Comparison of ENCODE assay signal across 8 mouse cellular contexts in the genomic region with DNA sequence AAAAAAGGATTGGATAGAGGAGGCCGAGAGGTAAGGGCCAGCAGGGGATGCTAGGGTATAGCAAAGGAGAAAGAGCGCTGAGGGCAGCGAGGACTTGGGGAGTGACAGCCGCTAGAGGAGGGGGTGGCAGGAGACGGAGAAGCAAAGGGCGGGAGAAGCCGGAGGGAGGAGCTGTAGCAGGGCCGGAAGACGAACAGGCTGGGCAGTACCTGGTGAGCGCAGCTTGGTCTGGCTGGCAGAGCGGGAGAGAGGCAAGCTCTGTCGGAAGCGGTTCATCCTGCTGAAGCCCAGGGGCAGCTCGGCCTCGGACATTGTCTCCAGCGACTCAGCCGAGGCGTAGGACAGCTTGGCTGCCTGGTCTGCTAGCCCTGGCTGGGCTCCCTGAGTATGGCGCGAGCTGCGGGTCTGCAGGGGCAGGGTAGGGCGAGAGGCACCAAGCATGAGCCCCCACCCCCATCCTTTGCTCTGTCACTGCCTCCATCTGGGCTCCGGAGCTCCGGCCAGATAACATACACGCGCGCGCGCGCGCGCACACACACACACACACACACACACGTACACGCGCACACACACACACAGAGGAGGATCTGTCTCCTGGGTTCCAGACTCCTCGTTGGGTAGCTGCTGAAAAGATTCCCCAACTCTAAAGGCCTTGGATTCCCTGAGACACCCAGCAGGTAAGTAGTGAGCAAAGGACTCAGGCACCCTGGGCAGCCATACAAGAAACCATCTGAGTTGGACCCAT. TPM values are rescaled to one million over a fixed set of nuclear protein-coding genes. Genes with fewer than 3 reads are reported as not detected.
A peak's percentile ranks its signal among the peaks of the same experiment; 100 is the strongest.
DNase-seq lines count a peak whose midpoint lies in the region; ATAC-seq and TF ChIP-seq lines count a peak whose summit lies in the region.

No protein-coding gene starts in this region.

- H3K9ac ChIP-seq in embryonic facial prominence, embryonic 11.5 days (replicated peaks; ENCODE audit: low read length): peak overlapping the region; percentile 55
- peak overlapping the region; percentile 59 for H3K9ac ChIP-seq in intestine, embryonic 16.5 days (ENCODE audit: low read depth, low read length)
- H3K9ac ChIP-seq in midbrain, postnatal 0 days (replicated peaks; ENCODE audit: low read length, poor library complexity, severe bottlenecking): no peak overlapping the region

- no peak overlapping the region for H3K27ac ChIP-seq in kidney, adult 2 months (ENCODE audit: insufficient read depth, low read depth, low read length)
- H3K27ac ChIP-seq in embryonic facial prominence, embryonic 11.5 days (replicated peaks; ENCODE audit: low read depth, low read length): no peak overlapping the region
- H3K27ac ChIP-seq in intestine, embryonic 16.5 days (ENCODE audit: low read length): no peak overlapping the region
- H3K27ac ChIP-seq in midbrain, postnatal 0 days (ENCODE audit: low read depth, low read length): no peak overlapping the region; the same call in 1 of the 2 replicates

- peak; percentile 36 for DNase-seq in kidney, adult 2 months
- no peak for DNase-seq in kidney, adult 18-20 months
- peak; percentile 16 for DNase-seq in NIH3T3 (ENCODE audit: low read depth)
- DNase-seq in embryonic facial prominence, embryonic 11.5 days (ENCODE audit: low spot score): peak; percentile 69
- DNase-seq in midbrain, postnatal 0 days (ENCODE audit: low spot score): peak; percentile 72
- DNase-seq in testis, postnatal 10 days (ENCODE audit: low spot score): no peak
- no peak for DNase-seq in frontal cortex, adult 2 months (ENCODE audit: extremely low spot score in 1 of 2, low spot score in 1 of 2)

- peak; percentile 32; the same call in 1 of the 2 replicates for TF ChIP-seq CTCF in kidney, adult 2 months (conservative IDR thresholded peaks at IDR 0.05; ENCODE audit: insufficient read depth, insufficient read length, low read depth, low read length)
- TF ChIP-seq CTCF in midbrain, postnatal 0 days (IDR thresholded peaks at IDR 0.05): peak; percentile 41

- no peaks in the 10 kb centered on the region for H3K9me3 ChIP-seq in embryonic facial prominence, embryonic 11.5 days (replicated peaks; ENCODE audit: control insufficient read depth, low read length)
- H3K9me3 ChIP-seq in intestine, embryonic 16.5 days (ENCODE audit: control insufficient read depth, low read length): no peaks in the 10 kb centered on the region
- no peaks in the 10 kb centered on the region for H3K9me3 ChIP-seq in midbrain, postnatal 0 days (ENCODE audit: low read length)

- no peak for TF ChIP-seq POLR2A in kidney, adult 2 months (IDR thresholded peaks at IDR 0.05; ENCODE audit: low read depth, low read length)

- H3K27me3 ChIP-seq in kidney, adult 2 months (replicated peaks; ENCODE audit: control insufficient read depth, insufficient read depth, low read length): no peaks in the 10 kb centered on the region
- H3K27me3 ChIP-seq in embryonic facial prominence, embryonic 11.5 days (ENCODE audit: control insufficient read depth, insufficient read depth, low read length): peaks cover 60% of the 10 kb centered on the region
- H3K27me3 ChIP-seq in intestine, embryonic 16.5 days (replicated peaks; ENCODE audit: control insufficient read depth, insufficient read depth, low read length): peaks cover 60% of the 10 kb centered on the region
- H3K27me3 ChIP-seq in midbrain, postnatal 0 days (ENCODE audit: insufficient read depth, low read length): peaks cover 16% of the 10 kb centered on the region; the same call in 1 of the 2 replicates

- peak overlapping the region; percentile 27 for H3K4me3 ChIP-seq in kidney, adult 2 months (ENCODE audit: insufficient read depth, low read depth, low read length)
- peak overlapping the region; percentile 43 for H3K4me3 ChIP-seq in embryonic facial prominence, embryonic 11.5 days (ENCODE audit: low read depth, low read length)
- H3K4me3 ChIP-seq in intestine, embryonic 16.5 days (ENCODE audit: low read length): peak overlapping the region; percentile 46
- no peak overlapping the region for H3K4me3 ChIP-seq in midbrain, postnatal 0 days (ENCODE audit: low read depth, low read length)

- 19% methylated on average over 36 of the region's 36 CpGs for WGBS in kidney, adult 2 months
- under 1% methylated on average over 36 of the region's 36 CpGs for WGBS in embryonic facial prominence, embryonic 11.5 days
- 2% methylated on average over 35 of the region's 36 CpGs for WGBS in intestine, embryonic 16.5 days
- WGBS in midbrain, postnatal 0 days: 24% methylated on average over 35 of the region's 36 CpGs

- H3K4me2 ChIP-seq in embryonic facial prominence, embryonic 11.5 days (ENCODE audit: low read depth, low read length): peak overlapping the region; percentile 83
- peak overlapping the region; percentile 74 for H3K4me2 ChIP-seq in intestine, embryonic 16.5 days (ENCODE audit: low read depth, low read length)
- peak overlapping the region; percentile 39 for H3K4me2 ChIP-seq in midbrain, postnatal 0 days (ENCODE audit: low read depth, low read length, poor library complexity, severe bottlenecking)

- ATAC-seq in embryonic facial prominence, embryonic 11.5 days (replicated peaks; ENCODE audit: insufficient number of reproducible peaks, low FRiP score, low TSS enrichment, low read depth): no peak
- peak; percentile 22; the same call in 1 of the 2 replicates for ATAC-seq in intestine, embryonic 16.5 days
- ATAC-seq in midbrain, postnatal 0 days (ENCODE audit: low FRiP score): no peak

- H3K4me1 ChIP-seq in kidney, adult 2 months (ENCODE audit: control insufficient read depth, insufficient read depth, low read length): peaks cover 7% of the 10 kb centered on the region; the same call in 1 of the 2 replicates
- peaks cover 19% of the 10 kb centered on the region for H3K4me1 ChIP-seq in embryonic facial prominence, embryonic 11.5 days (ENCODE audit: control insufficient read depth, insufficient read depth, low read length)
- peaks cover 32% of the 10 kb centered on the region for H3K4me1 ChIP-seq in intestine, embryonic 16.5 days (ENCODE audit: control insufficient read depth, insufficient read depth, low read length)
- peaks cover 4% of the 10 kb centered on the region; the same call in 1 of the 2 replicates for H3K4me1 ChIP-seq in midbrain, postnatal 0 days (ENCODE audit: insufficient read depth, low read length)

- H3K36me3 ChIP-seq in kidney, adult 2 months (ENCODE audit: control insufficient read depth, insufficient read depth, low read length): no peaks in the 10 kb centered on the region
- H3K36me3 ChIP-seq in embryonic facial prominence, embryonic 11.5 days (replicated peaks; ENCODE audit: control insufficient read depth, insufficient read depth, low read depth, low read length): no peaks in the 10 kb centered on the region
- no peaks in the 10 kb centered on the region for H3K36me3 ChIP-seq in intestine, embryonic 16.5 days (ENCODE audit: control insufficient read depth, insufficient read depth, low read length)
- peaks cover 29% of the 10 kb centered on the region for H3K36me3 ChIP-seq in midbrain, postnatal 0 days (ENCODE audit: insufficient read depth, low read length)

RNA-seq across cellular contexts. Expression of a gene that starts 36.9 kb away (rescaled TPM):
- polyA plus RNA-seq in kidney, adult 2 months (2012; rRNA removed): not detected in 2 replicates
- polyA plus RNA-seq in embryonic facial prominence, embryonic 11.5 days (2014; fragmentation: Nextera tagmentation; extraction: Ambion mirVana): not detected in 2 replicates
- polyA plus RNA-seq in intestine, embryonic 16.5 days (2015; fragmentation: Nextera tagmentation; extraction: Ambion mirVana): 0.18 and 0.45 TPM in 2 replicates
- 0.28 TPM in 1 of 2 replicates, not detected in the other for total RNA-seq in midbrain, postnatal 0 days (2014; rRNA removed)
- 0.34 and 0.91 TPM in 2 replicates for polyA plus RNA-seq in midbrain, postnatal 0 days (2015; fragmentation: Nextera tagmentation; extraction: Ambion mirVana)
- polyA plus RNA-seq in frontal cortex, adult 2 months (2012; rRNA removed): 0.13 and 0.24 TPM in 2 replicates

RNA-seq across cellular contexts. Expression of a gene that starts 39.0 kb away (rescaled TPM):
- polyA plus RNA-seq in kidney, adult 2 months (2012; rRNA removed): 13.0 and 13.2 TPM in 2 replicates
- polyA plus RNA-seq in embryonic facial prominence, embryonic 11.5 days (2014; fragmentation: Nextera tagmentation; extraction: Ambion mirVana): 0.55 and 0.56 TPM in 2 replicates
- 0.10 and 0.12 TPM in 2 replicates for polyA plus RNA-seq in intestine, embryonic 16.5 days (2015; fragmentation: Nextera tagmentation; extraction: Ambion mirVana)
- 95.0 and 100 TPM in 2 replicates for total RNA-seq in midbrain, postnatal 0 days (2014; rRNA removed)
- polyA plus RNA-seq in midbrain, postnatal 0 days (2015; fragmentation: Nextera tagmentation; extraction: Ambion mirVana): 13.1 and 14.0 TPM in 2 replicates
- polyA plus RNA-seq in frontal cortex, adult 2 months (2012; rRNA removed): 117 and 123 TPM in 2 replicates

Comparison
In these comparisons a context has a peak if more than half of its experiments do, and no peak if none do; other contexts are left out.
1. DNase-seq: peak in kidney, adult 2 months (single experiment), NIH3T3 (single experiment), embryonic facial prominence, embryonic 11.5 days (single experiment) and midbrain, postnatal 0 days (single experiment); none in kidney, adult 18-20 months (single experiment), testis, postnatal 10 days (single experiment) and frontal cortex, adult 2 months (0 of 2).
2. Peak in every context shown above with its lines, with median percentiles within 50 percentile points of each other: H3K4me2 ChIP-seq.